Mouse (Mus musculus) mesoderm, embryonic 11.5 days (tissue): ENCODE results near the gene Stx8.

Experiments
- DNase-seq: peaks from one replicate; pipeline ENCODE4 v3.0.0-alpha.2; 2012; ENCODE audit warnings: low read depth, low spot score

Stx8 gene

GRCm38 (mm10) chr11:67965905-67966878 is at the start of gene Stx8:
Stx8 (plus strand) TSS chr11:67966193.
- DNase-seq = peak; percentile 88

- DNase-seq = no peak
Measured at GRCm38 (mm10) chr11:67917126-67917525, 48.9 kb upstream of the Stx8 start.

- no peak for DNase-seq
Measured at GRCm38 (mm10) chr11:67919593-67919992, 46.4 kb upstream of the Stx8 start.

- DNase-seq = no peak
Measured at GRCm38 (mm10) chr11:67920226-67920960, 45.6 kb upstream of the Stx8 start.

- DNase-seq = peak; percentile 54
Measured at GRCm38 (mm10) chr11:67921091-67921826, 44.7 kb upstream of the Stx8 start.

GRCm38 (mm10) chr11:67921827-67922754 is 43.9 kb upstream of the Stx8 start, which contains the start of gene Usp43:
Usp43 (minus strand) TSS chr11:67922153.
- DNase-seq = peak; percentile 69

- DNase-seq = peak; percentile 75
Measured at GRCm38 (mm10) chr11:67922755-67923125, 43.3 kb upstream of the Stx8 start.

- no peak for DNase-seq
Measured at GRCm38 (mm10) chr11:67923720-67924119, 42.3 kb upstream of the Stx8 start.

GRCm38 (mm10) chr11:67925000-67925399 is 41.0 kb upstream of the Stx8 start:
- DNase-seq = no peak

- DNase-seq = no peak
Measured at GRCm38 (mm10) chr11:67926348-67927055, 39.5 kb upstream of the Stx8 start.

GRCm38 (mm10) chr11:67932156-67932555 is 33.8 kb upstream of the Stx8 start:
- no peak for DNase-seq

- no peak for DNase-seq
Measured at GRCm38 (mm10) chr11:67948229-67948628, 17.8 kb upstream of the Stx8 start.

- no peak for DNase-seq
Measured at GRCm38 (mm10) chr11:67949475-67949874, 16.5 kb upstream of the Stx8 start.

GRCm38 (mm10) chr11:67953604-67954003 is 12.4 kb upstream of the Stx8 start:
- DNase-seq = no peak

GRCm38 (mm10) chr11:67954413-67954812 is 11.6 kb upstream of the Stx8 start:
- no peak for DNase-seq

GRCm38 (mm10) chr11:67964110-67964509 is 1.9 kb upstream of the Stx8 start:
- DNase-seq = no peak

GRCm38 (mm10) chr11:67965242-67965883 is 630 bp upstream of the Stx8 start, which contains the start of gene Cfap52:
Cfap52 (minus strand) TSS chr11:67965651.
- peak; percentile 91 for DNase-seq

GRCm38 (mm10) chr11:67967831-67968230 is 1.8 kb downstream of the Stx8 start:
- DNase-seq = no peak

- DNase-seq = no peak
Measured at GRCm38 (mm10) chr11:67972606-67973005, 6.6 kb downstream of the Stx8 start.
